Mouse (Mus musculus): Measurements from ENCODE around the gene Plxdc1. TPM values are rescaled to one million over a fixed set of nuclear protein-coding genes. Genes with fewer than 3 reads are reported as not detected.

Gene Plxdc1
- polyA plus RNA-seq, 1 experiment from 2014 or later: 0.53 TPM

DNA sequence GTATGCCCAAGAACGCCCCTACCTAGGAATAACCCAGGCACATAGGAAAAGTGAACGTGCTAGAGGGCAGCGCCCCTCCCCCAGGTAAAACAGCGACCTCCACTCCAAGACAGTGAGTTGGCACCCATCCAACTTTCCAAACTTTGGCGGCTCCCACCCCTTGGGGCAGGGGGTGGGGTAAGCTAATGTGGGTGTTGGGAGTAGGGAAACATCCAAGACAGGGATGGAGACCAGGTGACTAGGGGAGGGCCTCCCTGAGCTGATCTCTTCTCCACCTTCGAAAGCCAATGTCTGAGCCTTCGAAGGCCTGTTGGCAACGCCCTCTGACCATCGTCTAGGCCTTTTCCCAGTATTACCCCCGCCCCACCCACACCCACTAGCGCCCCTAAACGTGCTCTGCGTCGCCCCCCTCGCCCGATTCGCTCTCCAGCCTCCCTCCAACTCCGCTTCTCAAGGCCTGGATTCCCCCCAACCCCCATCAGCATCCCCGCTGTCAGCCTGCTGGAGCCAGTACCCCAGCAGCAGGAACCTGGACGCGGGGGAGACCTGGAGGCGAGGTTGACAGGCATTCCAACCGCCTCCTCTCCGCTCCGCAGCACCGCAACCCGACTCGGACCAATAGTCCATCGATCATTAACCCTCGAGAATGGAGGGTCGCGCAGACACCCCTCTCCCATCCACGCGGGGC is 35.5 kb upstream of the Plxdc1 start:
- Histone ChIP-seq H3K4me3 (ENCODE audit: low read depth, low read length) (peak overlapping the region; percentile 78), H3K9me3 (ENCODE audit: low read depth, low read length) (no peaks in the 10 kb centered on the region), H3K27ac (ENCODE audit: low read depth) (peak overlapping the region; percentile 94), H3K4me2 (peak overlapping the region; percentile 98), H3K27me3 (ENCODE audit: insufficient read depth, low read length) (no peaks in the 10 kb centered on the region), H3K9ac (peak overlapping the region; percentile 74), H3K4me1 (ENCODE audit: insufficient read depth) (peaks cover 19% of the 10 kb centered on the region), H3K36me3 (ENCODE audit: insufficient read depth) (no peaks in the 10 kb centered on the region)
- peak; percentile 57 for DNase-seq
- 2% methylated on average over 34 of the region's 34 CpGs for WGBS
- TF ChIP-seq CTCF (IDR thresholded peaks at IDR 0.05; ENCODE audit: low read depth): no peak
- peak; percentile 5; the same call in 1 of the 2 replicates for ATAC-seq (ENCODE audit: insufficient read depth)

DNA sequence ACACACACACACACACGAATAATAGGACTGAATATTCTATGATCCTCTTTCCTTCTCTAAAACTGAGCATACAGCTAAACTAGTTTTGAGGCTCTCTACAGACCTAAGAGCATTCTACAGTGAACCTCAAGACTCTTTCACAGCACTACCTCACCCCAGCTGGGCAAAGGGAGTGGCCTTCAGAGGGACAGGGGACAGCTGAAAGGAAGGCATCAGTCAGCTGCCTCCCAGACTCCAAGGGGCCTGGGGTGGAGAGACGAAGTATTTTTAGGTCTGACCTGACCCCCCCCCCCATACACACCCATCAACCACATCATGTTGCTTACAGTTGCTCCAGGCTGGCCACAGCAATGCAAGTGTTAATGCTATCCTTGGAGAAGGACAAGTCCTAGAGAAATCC is 34.9 kb upstream of the Plxdc1 start:
- no peak for ATAC-seq (ENCODE audit: insufficient read depth)
- Histone ChIP-seq H3K27me3 (ENCODE audit: insufficient read depth, low read length) (no peaks in the 10 kb centered on the region), H3K27ac (ENCODE audit: low read depth) (no peak overlapping the region), H3K4me3 (ENCODE audit: low read depth, low read length) (peak overlapping the region; percentile 78), H3K36me3 (ENCODE audit: insufficient read depth) (0 out of 2 replicates have a peak, but pooled peaks cover 4% of the 10 kb centered on the region), H3K4me2 (peak overlapping the region; percentile 98), H3K9me3 (ENCODE audit: low read depth, low read length) (no peaks in the 10 kb centered on the region), H3K9ac (peak overlapping the region; percentile 74; the same call in 1 of the 2 replicates), H3K4me1 (ENCODE audit: insufficient read depth) (peaks cover 19% of the 10 kb centered on the region)
- DNase-seq: no peak
- WGBS: 44% methylated on average over 2 of the region's 2 CpGs
- no peak for TF ChIP-seq CTCF (IDR thresholded peaks at IDR 0.05; ENCODE audit: low read depth)

DNA sequence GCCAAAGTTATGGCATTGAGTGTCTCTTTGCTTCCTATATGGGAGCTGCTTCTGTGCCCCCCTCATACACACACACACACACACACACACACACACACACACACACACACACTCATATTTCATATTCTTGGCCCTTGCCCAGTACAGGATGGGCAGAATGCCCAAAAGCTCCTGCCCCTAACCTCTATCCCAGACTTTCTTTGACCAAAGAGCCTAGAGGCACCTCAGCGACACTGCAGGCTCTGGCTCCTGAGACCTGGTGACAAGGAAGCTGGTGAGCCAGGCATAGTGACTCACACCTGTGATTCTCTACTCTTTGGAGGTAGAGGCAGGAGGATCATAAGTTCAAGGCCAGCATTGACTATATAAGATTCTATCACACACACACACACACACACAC is 34.5 kb upstream of the Plxdc1 start:
- WGBS: 55% methylated on average over 1 of the region's 1 CpGs
- Histone ChIP-seq H3K9ac (no peak overlapping the region), H3K27ac (ENCODE audit: low read depth) (no peak overlapping the region)

DNA sequence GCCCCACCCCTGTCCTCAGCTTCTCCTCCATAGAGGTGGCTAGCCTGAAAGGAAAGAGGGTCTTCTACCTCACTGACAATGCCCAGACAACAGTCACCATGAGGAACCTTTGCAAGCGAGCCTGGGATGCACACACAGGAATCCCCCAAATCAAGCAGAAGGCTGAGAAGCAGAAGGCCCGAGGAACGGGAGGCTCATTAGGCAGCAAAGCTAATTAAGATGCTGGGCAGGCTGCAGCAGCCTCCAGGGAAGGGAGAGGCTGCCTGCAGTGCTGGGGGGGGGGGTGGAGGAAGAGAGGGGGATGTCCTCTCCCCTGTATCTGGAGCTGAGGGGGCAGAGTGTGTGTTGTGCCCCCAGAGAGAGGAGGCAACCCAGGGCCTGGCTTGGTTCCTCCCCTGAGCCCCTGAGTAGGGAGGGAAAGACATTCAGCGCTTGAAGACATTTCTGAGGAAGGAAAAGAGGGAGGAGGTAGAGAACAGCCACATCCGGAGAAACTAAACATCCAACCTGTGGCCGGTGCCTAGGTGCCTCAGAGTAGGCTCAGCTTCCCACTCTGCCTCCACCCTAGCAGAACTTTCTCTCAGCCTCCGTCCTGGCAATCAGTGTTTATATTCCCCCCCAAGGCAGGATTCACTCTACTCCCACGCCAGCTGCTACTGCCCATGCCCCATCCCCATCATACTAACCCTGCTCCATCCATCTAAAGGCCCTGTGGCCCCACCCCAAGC is 33.8 kb upstream of the Plxdc1 start:
- H3K9me3 ChIP-seq (ENCODE audit: low read depth, low read length): no peaks in the 10 kb centered on the region
- peaks cover 12% of the 10 kb centered on the region for H3K4me1 ChIP-seq (ENCODE audit: insufficient read depth)
- DNase-seq (no peak), ATAC-seq (ENCODE audit: insufficient read depth) (no peak)
- peaks cover 15% of the 10 kb centered on the region; the same call in 1 of the 2 replicates for H3K36me3 ChIP-seq (ENCODE audit: insufficient read depth)
- H3K27ac ChIP-seq (ENCODE audit: low read depth): no peak overlapping the region
- no peak overlapping the region for H3K4me3 ChIP-seq (ENCODE audit: low read depth, low read length)
- no peak overlapping the region for H3K4me2 ChIP-seq
- no peaks in the 10 kb centered on the region for H3K27me3 ChIP-seq (ENCODE audit: insufficient read depth, low read length)
- H3K9ac ChIP-seq: no peak overlapping the region
- 38% methylated on average over 8 of the region's 8 CpGs for WGBS
- no peak for TF ChIP-seq CTCF (IDR thresholded peaks at IDR 0.05; ENCODE audit: low read depth)

More for the DNA sequence above, 34.5 kb upstream of the Plxdc1 start:
- no peak for TF ChIP-seq CTCF (IDR thresholded peaks at IDR 0.05; ENCODE audit: low read depth)
- Histone ChIP-seq H3K9me3 (ENCODE audit: low read depth, low read length) (no peaks in the 10 kb centered on the region), H3K36me3 (ENCODE audit: insufficient read depth) (peaks cover 8% of the 10 kb centered on the region; the same call in 1 of the 2 replicates), H3K4me3 (ENCODE audit: low read depth, low read length) (no peak overlapping the region), H3K4me1 (ENCODE audit: insufficient read depth) (peaks cover 15% of the 10 kb centered on the region), H3K27me3 (ENCODE audit: insufficient read depth, low read length) (no peaks in the 10 kb centered on the region), H3K4me2 (no peak overlapping the region; the same call in 1 of the 2 replicates)
- DNase-seq (peak; percentile 37), ATAC-seq (ENCODE audit: insufficient read depth) (no peak)

DNA sequence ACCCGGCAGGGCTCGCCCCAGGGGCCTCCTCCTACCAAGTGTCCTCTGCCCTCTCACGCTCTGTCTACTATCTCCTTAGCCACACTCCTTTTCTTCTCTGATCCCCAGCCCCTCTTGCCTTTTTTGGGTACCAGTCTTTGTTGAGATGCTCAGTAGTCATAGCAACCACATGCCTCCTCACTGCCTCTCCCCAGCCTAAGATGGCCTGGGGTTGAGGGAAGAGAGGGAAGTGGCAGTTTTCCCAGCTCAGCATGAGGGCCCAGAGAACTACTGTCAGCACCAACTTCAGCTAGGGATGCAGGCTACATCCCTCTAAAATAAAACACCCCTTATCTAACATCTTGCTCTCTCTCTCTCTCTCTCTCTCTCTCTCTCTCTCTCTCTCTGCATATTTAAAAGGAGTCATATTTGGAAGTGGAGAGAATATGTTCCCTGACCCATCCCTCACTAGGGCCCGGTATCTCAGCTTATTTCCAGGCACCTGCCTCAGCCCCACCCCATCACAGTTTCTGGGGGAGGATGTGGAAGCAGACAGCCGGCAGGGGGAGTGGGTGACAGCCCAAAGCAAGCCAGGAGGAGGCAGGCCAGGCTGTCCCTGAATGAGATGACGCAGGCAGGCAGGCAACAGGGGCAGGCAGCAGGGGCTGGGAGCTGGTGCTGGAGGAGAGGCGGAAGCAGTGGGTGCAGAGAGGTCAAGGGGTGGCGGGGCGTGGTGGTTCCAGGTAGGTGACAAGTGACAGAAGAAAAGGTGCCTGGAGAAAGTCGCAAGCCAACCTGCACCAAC is 32.8 kb upstream of the Plxdc1 start:
- ATAC-seq (ENCODE audit: insufficient read depth): no peak
- Histone ChIP-seq H3K36me3 (ENCODE audit: insufficient read depth) (peaks cover 23% of the 10 kb centered on the region), H3K9ac (no peak overlapping the region), H3K4me1 (ENCODE audit: insufficient read depth) (peaks cover 12% of the 10 kb centered on the region), H3K27me3 (ENCODE audit: insufficient read depth, low read length) (no peaks in the 10 kb centered on the region), H3K9me3 (ENCODE audit: low read depth, low read length) (no peaks in the 10 kb centered on the region), H3K27ac (ENCODE audit: low read depth) (no peak overlapping the region), H3K4me3 (ENCODE audit: low read depth, low read length) (no peak overlapping the region), H3K4me2 (no peak overlapping the region)
- DNase-seq: peak; percentile 48
- TF ChIP-seq CTCF (IDR thresholded peaks at IDR 0.05; ENCODE audit: low read depth): peak; percentile 70
- WGBS: 43% methylated on average over 10 of the region's 10 CpGs

DNA sequence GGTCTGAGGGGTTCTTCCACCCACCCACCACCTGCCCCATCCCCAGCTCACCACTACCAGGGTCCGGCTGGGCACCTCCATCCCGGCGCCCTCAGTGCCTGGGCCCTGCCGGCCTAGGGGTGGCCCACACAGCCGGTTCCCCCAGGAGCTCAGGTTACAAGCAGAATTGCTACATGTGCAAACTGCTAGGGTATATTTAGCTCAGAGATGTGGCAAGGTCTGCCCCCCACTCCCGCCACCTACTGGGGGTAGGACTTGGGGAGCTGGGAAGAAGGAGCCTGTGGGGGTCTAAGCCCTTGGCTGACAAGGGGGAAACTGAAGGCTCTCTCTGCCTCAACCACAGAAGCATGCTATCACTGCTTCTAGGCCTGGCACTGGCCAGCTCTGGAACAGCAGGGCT is 32.0 kb upstream of the Plxdc1 start:
- Histone ChIP-seq H3K27ac (ENCODE audit: low read depth) (no peak overlapping the region), H3K27me3 (ENCODE audit: insufficient read depth, low read length) (no peaks in the 10 kb centered on the region), H3K4me3 (ENCODE audit: low read depth, low read length) (no peak overlapping the region), H3K36me3 (ENCODE audit: insufficient read depth) (peaks cover 23% of the 10 kb centered on the region), H3K4me1 (ENCODE audit: insufficient read depth) (peaks cover 12% of the 10 kb centered on the region), H3K9ac (no peak overlapping the region), H3K9me3 (ENCODE audit: low read depth, low read length) (no peaks in the 10 kb centered on the region), H3K4me2 (no peak overlapping the region)
- DNase-seq: no peak
- ATAC-seq (ENCODE audit: insufficient read depth): no peak
- 62% methylated on average over 6 of the region's 6 CpGs for WGBS
- TF ChIP-seq CTCF (IDR thresholded peaks at IDR 0.05; ENCODE audit: low read depth): no peak
